Mouse (Mus musculus): ENCODE results near the gene Hcn3. TPM values are rescaled to one million over a fixed set of nuclear protein-coding genes. Genes with fewer than 3 reads are reported as not detected.

The Hcn3 gene
- polyA plus RNA-seq, 1 experiment = 68.6 TPM

GRCm38 (mm10) chr3:89107545-89107944 lies 52.5 kb downstream of the Hcn3 start:
- TF ChIP-seq POLR2A (IDR thresholded peaks at IDR 0.05; ENCODE audit: borderline replicate concordance, extremely low read depth, insufficient read depth, insufficient read length, poor library complexity, severe bottlenecking) (no peak), CTCF (IDR thresholded peaks at IDR 0.05; ENCODE audit: borderline replicate concordance, extremely low read depth, insufficient read depth, insufficient read length) (no peak)
- no peak for DNase-seq (ENCODE audit: low read depth)

- TF ChIP-seq POLR2A (IDR thresholded peaks at IDR 0.05; ENCODE audit: borderline replicate concordance, extremely low read depth, insufficient read depth, insufficient read length, poor library complexity, severe bottlenecking) (no peak), CTCF (IDR thresholded peaks at IDR 0.05; ENCODE audit: borderline replicate concordance, extremely low read depth, insufficient read depth, insufficient read length) (no peak)
- no peak for DNase-seq (ENCODE audit: low read depth)
Observed at GRCm38 (mm10) chr3:89106881-89107280, 53.1 kb downstream of the Hcn3 start.

GRCm38 (mm10) chr3:89103291-89103595 lies 56.8 kb downstream of the Hcn3 start:
- TF ChIP-seq POLR2A (IDR thresholded peaks at IDR 0.05; ENCODE audit: borderline replicate concordance, extremely low read depth, insufficient read depth, insufficient read length, poor library complexity, severe bottlenecking) (no peak), CTCF (IDR thresholded peaks at IDR 0.05; ENCODE audit: borderline replicate concordance, extremely low read depth, insufficient read depth, insufficient read length) (no peak)
- DNase-seq (ENCODE audit: low read depth) = no peak

- DNase-seq (ENCODE audit: low read depth) = no peak
- TF ChIP-seq POLR2A (IDR thresholded peaks at IDR 0.05; ENCODE audit: borderline replicate concordance, extremely low read depth, insufficient read depth, insufficient read length, poor library complexity, severe bottlenecking) (no peak), CTCF (IDR thresholded peaks at IDR 0.05; ENCODE audit: borderline replicate concordance, extremely low read depth, insufficient read depth, insufficient read length) (no peak)
Observed at GRCm38 (mm10) chr3:89102495-89103290, 57.3 kb downstream of the Hcn3 start.

GRCm38 (mm10) chr3:89101812-89102494 lies 58.0 kb downstream of the Hcn3 start, which contains the start of gene Fdps:
Fdps (minus strand) TSS chr3:89101959.
- TF ChIP-seq POLR2A (IDR thresholded peaks at IDR 0.05; ENCODE audit: borderline replicate concordance, extremely low read depth, insufficient read depth, insufficient read length, poor library complexity, severe bottlenecking) = no peak
- peak; percentile 34; the same call in 1 of the 2 replicates for TF ChIP-seq CTCF (IDR thresholded peaks at IDR 0.05; ENCODE audit: borderline replicate concordance, extremely low read depth, insufficient read depth, insufficient read length)
- peak; percentile 100 for DNase-seq (ENCODE audit: low read depth)

GRCm38 (mm10) chr3:89101459-89101811 lies 58.6 kb downstream of the Hcn3 start:
- DNase-seq (ENCODE audit: low read depth) = no peak
- TF ChIP-seq CTCF (IDR thresholded peaks at IDR 0.05; ENCODE audit: borderline replicate concordance, extremely low read depth, insufficient read depth, insufficient read length) (no peak), POLR2A (IDR thresholded peaks at IDR 0.05; ENCODE audit: borderline replicate concordance, extremely low read depth, insufficient read depth, insufficient read length, poor library complexity, severe bottlenecking) (no peak)

GRCm38 (mm10) chr3:89100811-89101210 lies 59.2 kb downstream of the Hcn3 start, which contains the start of gene Gm43738:
Gm43738 (minus strand) TSS chr3:89101099.
- peak; percentile 8 for DNase-seq (ENCODE audit: low read depth)
- TF ChIP-seq POLR2A (IDR thresholded peaks at IDR 0.05; ENCODE audit: borderline replicate concordance, extremely low read depth, insufficient read depth, insufficient read length, poor library complexity, severe bottlenecking) (no peak), CTCF (IDR thresholded peaks at IDR 0.05; ENCODE audit: borderline replicate concordance, extremely low read depth, insufficient read depth, insufficient read length) (no peak)

Other genes with a start within 250 kb of the Hcn3 start
- gene Msto1, start 246.2 kb downstream of the Hcn3 start, polyA plus RNA-seq (2012; rRNA removed) = 45.9 and 59.1 TPM in 2 replicates
- gene Ash1l, start 209.6 kb downstream of the Hcn3 start, polyA plus RNA-seq (2012; rRNA removed) = 19.1 and 25.1 TPM in 2 replicates
- 75.2 and 86.7 TPM in 2 replicates for gene Dap3, start 209.0 kb downstream of the Hcn3 start, polyA plus RNA-seq (2012; rRNA removed)
- 131 and 149 TPM in 2 replicates for gene Rusc1, start 66.9 kb downstream of the Hcn3 start, polyA plus RNA-seq (2012; rRNA removed)
- 0.03 and 0.05 TPM in 2 replicates for gene Gm43738, start 59.1 kb downstream of the Hcn3 start, polyA plus RNA-seq (2012; rRNA removed)
- 169 and 202 TPM in 2 replicates for gene Fdps, start 58.2 kb downstream of the Hcn3 start, polyA plus RNA-seq (2012; rRNA removed)
- gene Pklr, start 24.1 kb downstream of the Hcn3 start, polyA plus RNA-seq (2012; rRNA removed) = 0.14 and 0.21 TPM in 2 replicates
- gene Clk2, start 4.6 kb upstream of the Hcn3 start, polyA plus RNA-seq (2012; rRNA removed) = 103 and 123 TPM in 2 replicates
- 132 and 139 TPM in 2 replicates for gene Scamp3, start 17.3 kb upstream of the Hcn3 start, polyA plus RNA-seq (2012; rRNA removed)
- 69.1 and 73.8 TPM in 2 replicates for gene Fam189b, start 22.9 kb upstream of the Hcn3 start, polyA plus RNA-seq (2012; rRNA removed)
- 55.6 and 56.3 TPM in 2 replicates for gene Gba, start 42.7 kb upstream of the Hcn3 start, polyA plus RNA-seq (2012; rRNA removed)
- gene Thbs3, start 55.0 kb upstream of the Hcn3 start, polyA plus RNA-seq (2012; rRNA removed) = 117 and 168 TPM in 2 replicates
- 146 and 201 TPM in 2 replicates for gene Mtx1, start 66.9 kb upstream of the Hcn3 start, polyA plus RNA-seq (2012; rRNA removed)
- gene Muc1, start 68.9 kb upstream of the Hcn3 start, polyA plus RNA-seq (2012; rRNA removed) = 9.3 and 10.0 TPM in 2 replicates
- 86.7 and 106 TPM in 2 replicates for gene Krtcap2, start 85.8 kb upstream of the Hcn3 start, polyA plus RNA-seq (2012; rRNA removed)
- gene Trim46, start 86.1 kb upstream of the Hcn3 start, polyA plus RNA-seq (2012; rRNA removed) = 131 and 144 TPM in 2 replicates
- gene Dpm3, start 99.2 kb upstream of the Hcn3 start, polyA plus RNA-seq (2012; rRNA removed) = 145 and 269 TPM in 2 replicates
- 41.4 and 71.8 TPM in 2 replicates for gene Slc50a1, start 110.4 kb upstream of the Hcn3 start, polyA plus RNA-seq (2012; rRNA removed)
- 11.2 and 12.0 TPM in 2 replicates for gene Efna1, start 120.9 kb upstream of the Hcn3 start, polyA plus RNA-seq (2012; rRNA removed)
- gene Efna3, start 162.8 kb upstream of the Hcn3 start, polyA plus RNA-seq (2012; rRNA removed) = 59.4 and 60.3 TPM in 2 replicates
- 12.6 and 22.9 TPM in 2 replicates for gene Efna4, start 177.8 kb upstream of the Hcn3 start, polyA plus RNA-seq (2012; rRNA removed)
- 63.6 and 75.5 TPM in 2 replicates for gene Adam15, start 189.8 kb upstream of the Hcn3 start, polyA plus RNA-seq (2012; rRNA removed)
- 0.38 and 0.57 TPM in 2 replicates for gene Dcst2, start 201.8 kb upstream of the Hcn3 start, polyA plus RNA-seq (2012; rRNA removed)
- 0.04 TPM in 1 of 2 replicates, not detected in the other for gene Dcst1, start 205.1 kb upstream of the Hcn3 start, polyA plus RNA-seq (2012; rRNA removed)
- gene Zbtb7b, start 234.6 kb upstream of the Hcn3 start, polyA plus RNA-seq (2012; rRNA removed) = 2.4 and 2.8 TPM in 2 replicates
- 4.6 and 5.2 TPM in 2 replicates for gene Lenep, start 242.6 kb upstream of the Hcn3 start, polyA plus RNA-seq (2012; rRNA removed)